Mouse (Mus musculus) stomach, postnatal 0 days (tissue): Measurements from ENCODE around the gene Fam25c.

ENCODE experiments used
- CTCF ChIP-seq: IDR thresholded peaks from 2 replicates; pipeline ENCODE4 v1.5.1; 2016; ENCODE audit warnings: antibody characterized with exemption, low read depth, mild to moderate bottlenecking, moderate library complexity
- EP300 ChIP-seq: optimal IDR thresholded peaks from 2 replicates; pipeline ENCODE3; 2016; ENCODE audit warnings: antibody characterized with exemption

GRCm38 (mm10) chr14:34370921-34371320 is 15.7 kb upstream of the Fam25c start:
- TF ChIP-seq CTCF = no peak
- no peak for TF ChIP-seq EP300
